Mouse (Mus musculus): ENCODE data around the gene Hist1h4b. TPM values are rescaled to one million over a fixed set of nuclear protein-coding genes. Genes with fewer than 3 reads are reported as not detected.

Hist1h4b gene
- polyA plus RNA-seq, 1 experiment, result 8.3 TPM

- H3K27ac ChIP-seq (ENCODE audit: insufficient read depth, low read length), result no peak overlapping the region
- no peak overlapping the region for H3K4me3 ChIP-seq (ENCODE audit: insufficient read depth, low read length)
- TF ChIP-seq CTCF (IDR thresholded peaks at IDR 0.05; ENCODE audit: extremely low read depth, insufficient read depth, low read length), result peak; percentile 71; the same call in 1 of the 2 replicates
- TF ChIP-seq POLR2A (IDR thresholded peaks at IDR 0.05; ENCODE audit: extremely low read depth, insufficient read depth, low read length), result no peak
- no peaks in the 10 kb centered on the region for H3K4me1 ChIP-seq (ENCODE audit: control insufficient read depth, insufficient read depth, low read length)
These were observed 35.7 kb downstream of the Hist1h4b start for GRCm38 (mm10) chr13:23792520-23792919.

GRCm38 (mm10) chr13:23799405-23799804 is 42.6 kb downstream of the Hist1h4b start:
- TF ChIP-seq CTCF (IDR thresholded peaks at IDR 0.05; ENCODE audit: extremely low read depth, insufficient read depth, low read length), result no peak
- Histone ChIP-seq H3K27ac (ENCODE audit: insufficient read depth, low read length) (no peak overlapping the region), H3K4me1 (ENCODE audit: control insufficient read depth, insufficient read depth, low read length) (no peaks in the 10 kb centered on the region), H3K4me3 (ENCODE audit: insufficient read depth, low read length) (no peak overlapping the region)

GRCm38 (mm10) chr13:23804532-23804931 is 47.7 kb downstream of the Hist1h4b start:
- TF ChIP-seq POLR2A (IDR thresholded peaks at IDR 0.05; ENCODE audit: extremely low read depth, insufficient read depth, low read length) (no peak), CTCF (IDR thresholded peaks at IDR 0.05; ENCODE audit: extremely low read depth, insufficient read depth, low read length) (no peak)
- Histone ChIP-seq H3K27ac (ENCODE audit: insufficient read depth, low read length) (no peak overlapping the region), H3K4me3 (ENCODE audit: insufficient read depth, low read length) (no peak overlapping the region)

GRCm38 (mm10) chr13:23806422-23807052 is 49.7 kb downstream of the Hist1h4b start, which contains the start of gene Slc17a2:
Gene Slc17a2, plus strand, starts transcription at chr13:23806993.
- no peak within 1 kb of the TSS for H3K27ac ChIP-seq (ENCODE audit: insufficient read depth, low read length)
- H3K4me3 ChIP-seq (ENCODE audit: insufficient read depth, low read length), result no peak within 1 kb of the TSS
- TF ChIP-seq CTCF (IDR thresholded peaks at IDR 0.05; ENCODE audit: extremely low read depth, insufficient read depth, low read length) (no peak), POLR2A (IDR thresholded peaks at IDR 0.05; ENCODE audit: extremely low read depth, insufficient read depth, low read length) (no peak)

More at GRCm38 (mm10) chr13:23804532-23804931, 47.7 kb downstream of the Hist1h4b start:
- no peaks in the 10 kb centered on the region for H3K4me1 ChIP-seq (ENCODE audit: control insufficient read depth, insufficient read depth, low read length)

More at GRCm38 (mm10) chr13:23806422-23807052, 49.7 kb downstream of the Hist1h4b start, which contains the start of gene Slc17a2:
- no peaks in the 10 kb centered on the region for H3K4me1 ChIP-seq (ENCODE audit: control insufficient read depth, insufficient read depth, low read length)

Other genes starting within 250 kb of the Hist1h4b start
- 20.7 and 34.8 TPM in 2 replicates for gene Hist1h4h, start 226.0 kb upstream of the Hist1h4b start, polyA plus RNA-seq (2012; rRNA removed)
- 6.4 and 14.2 TPM in 2 replicates for gene Hist1h2af, start 223.1 kb upstream of the Hist1h4b start, polyA plus RNA-seq (2012; rRNA removed)
- gene Hist1h3g, start 221.6 kb upstream of the Hist1h4b start, polyA plus RNA-seq (2012; rRNA removed), result 0.74 and 0.92 TPM in 2 replicates
- 0.29 and 0.38 TPM in 2 replicates for gene Hist1h2bh, start 213.6 kb upstream of the Hist1h4b start, polyA plus RNA-seq (2012; rRNA removed)
- gene Hist1h3f, start 213.0 kb upstream of the Hist1h4b start, polyA plus RNA-seq (2012; rRNA removed), result 0.73 TPM in 1 of 2 replicates, not detected in the other
- 4.5 and 13.1 TPM in 2 replicates for gene Hist1h4f, start 205.4 kb upstream of the Hist1h4b start, polyA plus RNA-seq (2012; rRNA removed)
- gene Hist1h1d, start 203.8 kb upstream of the Hist1h4b start, polyA plus RNA-seq (2012; rRNA removed), result 0.04 and 0.08 TPM in 2 replicates
- 1.2 and 2.9 TPM in 2 replicates for gene Hist1h3e, start 194.6 kb upstream of the Hist1h4b start, polyA plus RNA-seq (2012; rRNA removed)
- gene Hist1h2ae, start 185.8 kb upstream of the Hist1h4b start, polyA plus RNA-seq (2012; rRNA removed), result 0.50 and 1.1 TPM in 2 replicates
- gene Hist1h2bg, start 185.6 kb upstream of the Hist1h4b start, polyA plus RNA-seq (2012; rRNA removed), result 7.8 and 11.4 TPM in 2 replicates
- 0.67 TPM in 1 of 2 replicates, not detected in the other for gene Hist1h2bf, start 182.8 kb upstream of the Hist1h4b start, polyA plus RNA-seq (2012; rRNA removed)
- 0.32 and 0.92 TPM in 2 replicates for gene Hist1h2ad, start 182.6 kb upstream of the Hist1h4b start, polyA plus RNA-seq (2012; rRNA removed)
- 2.6 and 3.0 TPM in 2 replicates for gene Hist1h3d, start 181.2 kb upstream of the Hist1h4b start, polyA plus RNA-seq (2012; rRNA removed)
- gene Hist1h4d, start 175.4 kb upstream of the Hist1h4b start, polyA plus RNA-seq (2012; rRNA removed), result 4.4 and 8.9 TPM in 2 replicates
- gene Hist1h2be, start 135.9 kb upstream of the Hist1h4b start, polyA plus RNA-seq (2012; rRNA removed), result 4.2 and 4.6 TPM in 2 replicates
- 4.0 and 4.6 TPM in 2 replicates for gene Hist1h1e, start 134.5 kb upstream of the Hist1h4b start, polyA plus RNA-seq (2012; rRNA removed)
- gene Hist1h2ac, start 73.1 kb upstream of the Hist1h4b start, polyA plus RNA-seq (2012; rRNA removed), result 1.2 and 1.5 TPM in 2 replicates
- 117 and 130 TPM in 2 replicates for gene Hist1h2bc, start 72.8 kb upstream of the Hist1h4b start, polyA plus RNA-seq (2012; rRNA removed)
- gene Hist1h1t, start 61.2 kb upstream of the Hist1h4b start, polyA plus RNA-seq (2012; rRNA removed), result not detected in 2 replicates
- gene Hist1h4c, start 58.6 kb upstream of the Hist1h4b start, polyA plus RNA-seq (2012; rRNA removed), result 4.1 and 9.6 TPM in 2 replicates
- 4.2 and 4.3 TPM in 2 replicates for gene Hfe, start 46.2 kb upstream of the Hist1h4b start, polyA plus RNA-seq (2012; rRNA removed)
- 42.1 and 42.4 TPM in 2 replicates for gene Hist1h1c, start 18.2 kb upstream of the Hist1h4b start, polyA plus RNA-seq (2012; rRNA removed)
- gene Hist1h3c, start 11.4 kb upstream of the Hist1h4b start, polyA plus RNA-seq (2012; rRNA removed), result 0.56 TPM in 1 of 2 replicates, not detected in the other
- 0.79 and 1.9 TPM in 2 replicates for gene Hist1h2bb, start 10.3 kb upstream of the Hist1h4b start, polyA plus RNA-seq (2012; rRNA removed)
- gene Hist1h2ab, start 5.9 kb upstream of the Hist1h4b start, polyA plus RNA-seq (2012; rRNA removed), result 1.6 and 1.9 TPM in 2 replicates
- 0.57 and 0.77 TPM in 2 replicates for gene Hist1h3b, start 4.7 kb upstream of the Hist1h4b start, polyA plus RNA-seq (2012; rRNA removed)
- gene Hist1h4a, start 4.2 kb downstream of the Hist1h4b start, polyA plus RNA-seq (2012; rRNA removed), result 4.2 and 9.6 TPM in 2 replicates
- 0.57 and 1.4 TPM in 2 replicates for gene Hist1h3a, start 5.4 kb downstream of the Hist1h4b start, polyA plus RNA-seq (2012; rRNA removed)
- 0.55 and 0.77 TPM in 2 replicates for gene Hist1h1a, start 6.7 kb downstream of the Hist1h4b start, polyA plus RNA-seq (2012; rRNA removed)
- gene Trim38, start 12.9 kb downstream of the Hist1h4b start, polyA plus RNA-seq (2012; rRNA removed), result 0.19 and 0.21 TPM in 2 replicates
- 0.06 TPM in 1 of 2 replicates, not detected in the other for gene Slc17a2, start 50.0 kb downstream of the Hist1h4b start, polyA plus RNA-seq (2012; rRNA removed)
- not detected in 2 replicates for gene Slc17a3, start 82.4 kb downstream of the Hist1h4b start, polyA plus RNA-seq (2012; rRNA removed)
- gene Slc17a1, start 110.7 kb downstream of the Hist1h4b start, polyA plus RNA-seq (2012; rRNA removed), result not detected in 2 replicates
- not detected in 2 replicates for gene Slc17a4, start 158.0 kb downstream of the Hist1h4b start, polyA plus RNA-seq (2012; rRNA removed)
- not detected in 2 replicates for gene Hist1h2ba, start 177.1 kb downstream of the Hist1h4b start, polyA plus RNA-seq (2012; rRNA removed)
- not detected in 2 replicates for gene Hist1h2aa, start 177.4 kb downstream of the Hist1h4b start, polyA plus RNA-seq (2012; rRNA removed)
- gene Scgn, start 234.2 kb downstream of the Hist1h4b start, polyA plus RNA-seq (2012; rRNA removed), result 0.42 and 0.62 TPM in 2 replicates